Mouse (Mus musculus) limb, embryonic 13.5 days (tissue): ENCODE measurements around the gene Tubb5. TPM values are rescaled to one million over a fixed set of nuclear protein-coding genes. Genes with fewer than 3 reads are reported as not detected.

Source experiments
- microRNA-seq: library from miRNA; unstranded; fragments of <30 nt; microRNA quantifications from one replicate; pipeline ENCODE4, GENCODE M21; 2016
- polyA plus RNA-seq: library from polyadenylated mRNA; unstranded; fragments of >200 nt; fragmentation: Nextera tagmentation; extraction: Ambion mirVana; gene quantifications from 2 replicates; pipeline ENCODE4 v1.2.1, GENCODE M21; 2015

Gene Tubb5
- polyA plus RNA-seq, 1 experiment from 2014 or later, result 1,168 TPM

Small RNAs within 50 kb of the gene (microRNA-seq; reads per million reads assigned to microRNA genes)
- gene Gm28033, result 0.70 reads per million

Other genes starting within 250 kb of the Tubb5 start
- not detected in 2 replicates for gene Sfta2, start 236.8 kb downstream of the Tubb5 start, polyA plus RNA-seq
- not detected in 2 replicates for gene Gm9573, start 211.7 kb downstream of the Tubb5 start, polyA plus RNA-seq
- 0.11 and 0.24 TPM in 2 replicates for gene Mucl3, start 194.6 kb downstream of the Tubb5 start, polyA plus RNA-seq
- 17.8 and 21.0 TPM in 2 replicates for gene Vars2, start 170.7 kb downstream of the Tubb5 start, polyA plus RNA-seq
- gene Gtf2h4, start 164.6 kb downstream of the Tubb5 start, polyA plus RNA-seq, result 45.3 and 48.0 TPM in 2 replicates
- 47.1 and 57.9 TPM in 2 replicates for gene Ddr1, start 133.7 kb downstream of the Tubb5 start, polyA plus RNA-seq
- gene Ier3, start 16.6 kb downstream of the Tubb5 start, polyA plus RNA-seq, result 13.7 and 14.7 TPM in 2 replicates
- 50.2 and 57.5 TPM in 2 replicates for gene Flot1, start 15.1 kb downstream of the Tubb5 start, polyA plus RNA-seq
- 13.5 and 15.5 TPM in 2 replicates for gene Mdc1, start 3.2 kb upstream of the Tubb5 start, polyA plus RNA-seq
- gene Nrm, start 23.0 kb upstream of the Tubb5 start, polyA plus RNA-seq, result 54.9 and 55.1 TPM in 2 replicates
- gene Ppp1r18, start 27.3 kb upstream of the Tubb5 start, polyA plus RNA-seq, result 22.4 and 27.6 TPM in 2 replicates
- 41.8 and 42.5 TPM in 2 replicates for gene Dhx16, start 41.5 kb upstream of the Tubb5 start, polyA plus RNA-seq
- 21.9 and 25.0 TPM in 2 replicates for gene 2310061I04Rik, start 59.1 kb upstream of the Tubb5 start, polyA plus RNA-seq
- gene Atat1, start 71.8 kb upstream of the Tubb5 start, polyA plus RNA-seq, result 128 and 139 TPM in 2 replicates
- 67.1 and 67.5 TPM in 2 replicates for gene Mrps18b, start 78.1 kb upstream of the Tubb5 start, polyA plus RNA-seq
- 42.4 and 43.7 TPM in 2 replicates for gene Ppp1r10, start 78.1 kb upstream of the Tubb5 start, polyA plus RNA-seq
- gene Abcf1, start 131.5 kb upstream of the Tubb5 start, polyA plus RNA-seq, result 104 and 109 TPM in 2 replicates
- 60.8 and 65.1 TPM in 2 replicates for gene Gnl1, start 141.5 kb upstream of the Tubb5 start, polyA plus RNA-seq
- gene Prr3, start 141.9 kb upstream of the Tubb5 start, polyA plus RNA-seq, result 44.4 and 46.4 TPM in 2 replicates
- 3.4 and 4.1 TPM in 2 replicates for gene H2-T24, start 182.3 kb upstream of the Tubb5 start, polyA plus RNA-seq
- 7.3 TPM in 2 replicates for gene H2-T23, start 194.5 kb upstream of the Tubb5 start, polyA plus RNA-seq
- 18.8 and 21.1 TPM in 2 replicates for gene H2-T22, start 204.4 kb upstream of the Tubb5 start, polyA plus RNA-seq
- gene Gm6034, start 204.7 kb upstream of the Tubb5 start, polyA plus RNA-seq, result not detected in 2 replicates
- gene Gm11127, start 220.1 kb upstream of the Tubb5 start, polyA plus RNA-seq, result not detected in 2 replicates